Mouse (Mus musculus) C2C12 (cell line): ENCODE data around the gene Ift122.

Source experiments
- CEBPB ChIP-seq: IDR thresholded peaks from one replicate; pipeline ENCODE4 v1.6.1; 2011; ENCODE audit warnings: low read depth, mild to moderate bottlenecking, control low read depth, moderate library complexity
- CTCF ChIP-seq: IDR thresholded peaks from one replicate; pipeline ENCODE4 v1.5.1; 2011; ENCODE audit not compliant: control insufficient read depth, insufficient read depth, insufficient read length
- FOSL1 ChIP-seq: IDR thresholded peaks from one replicate; pipeline ENCODE4 v1.8.0; 2011; ENCODE audit warnings: mild to moderate bottlenecking, low read length; ENCODE audit not compliant: poor library complexity, insufficient read depth, severe bottlenecking
- MAX ChIP-seq: IDR thresholded peaks from one replicate; pipeline ENCODE4 v1.6.1; 2011; ENCODE audit warnings: mild to moderate bottlenecking, control low read depth
- MYOD1 ChIP-seq: IDR thresholded peaks from one replicate; pipeline ENCODE4 v1.6.1; 2011; ENCODE audit warnings: low read depth; ENCODE audit not compliant: control insufficient read depth, insufficient read length
- MYOG ChIP-seq: IDR thresholded peaks from one replicate; pipeline ENCODE4 v1.6.1; 2011; ENCODE audit not compliant: control insufficient read depth, insufficient read length; ENCODE audit errors: extremely low read depth
- USF1 ChIP-seq: IDR thresholded peaks from one replicate; pipeline ENCODE4 v1.6.1; 2011; ENCODE audit warnings: low read depth, mild to moderate bottlenecking, control low read depth, moderate library complexity

- TF ChIP-seq CTCF (no peak), FOSL1 (no peak), MAX (no peak), CEBPB (no peak), MYOD1 (no peak), MYOG (no peak), USF1 (no peak)
Observed at GRCm38 (mm10) chr6:115963656-115964055, 110.4 kb downstream of the Ift122 start.
